Mouse (Mus musculus) frontal cortex, adult 2 months (tissue): ENCODE data around the gene Rin2. TPM values are rescaled to one million over a fixed set of nuclear protein-coding genes. Genes with fewer than 3 reads are reported as not detected.

Source experiments
- DNase-seq, 2 experiments: peaks; one replicate each; pipeline ENCODE4 v3.0.0; 2022; ENCODE audit warnings: low spot score in 1 of 2; ENCODE audit errors: extremely low spot score in 1 of 2
- polyA plus RNA-seq: library from polyadenylated mRNA; depleted of rRNA; stranded (reverse); fragments of >200 nt; gene quantifications from 2 replicates; pipeline ENCODE4 v1.2.3, GENCODE M21; 2012

Rin2 gene
- polyA plus RNA-seq, 1 experiment, result 18.5 TPM

GRCm38 (mm10) chr2:145729414-145729813 is 54.4 kb downstream of the Rin2 start:
- peak in 1 of 2 experiments; percentile 24 for DNase-seq

DNA sequence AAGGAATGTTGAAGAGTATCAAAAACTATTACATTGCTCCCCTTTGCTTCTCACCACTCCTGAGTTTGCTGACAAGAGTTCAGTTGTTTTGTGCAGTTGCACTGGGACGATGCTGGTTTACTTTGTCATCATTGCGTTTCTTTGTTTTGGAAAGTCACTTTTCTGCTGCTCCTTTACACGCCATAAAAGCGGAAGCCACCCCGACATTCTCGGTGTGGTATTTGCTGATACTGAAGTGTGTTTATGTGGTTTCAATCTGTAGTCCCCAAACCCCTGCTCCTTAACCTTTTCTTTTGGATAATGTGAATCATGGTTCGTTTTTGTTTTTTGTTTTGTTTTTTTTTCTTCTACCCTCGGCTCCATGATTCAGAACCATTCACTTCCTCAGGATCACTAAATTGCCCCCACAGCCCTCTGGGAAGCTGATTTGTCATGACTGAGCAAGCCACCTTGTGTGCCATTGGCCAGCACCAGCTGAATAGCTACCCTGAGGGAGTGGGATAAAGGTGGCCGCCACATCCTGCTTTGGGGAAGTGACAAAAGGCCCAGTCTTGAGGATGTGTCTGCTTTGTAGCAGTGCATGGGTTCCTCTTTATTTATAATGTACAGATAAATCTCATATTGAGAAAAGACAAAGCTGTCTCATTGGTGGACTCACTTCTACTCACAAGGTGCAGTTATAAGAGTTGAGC is 55.3 kb downstream of the Rin2 start:
- no peak for DNase-seq

DNA sequence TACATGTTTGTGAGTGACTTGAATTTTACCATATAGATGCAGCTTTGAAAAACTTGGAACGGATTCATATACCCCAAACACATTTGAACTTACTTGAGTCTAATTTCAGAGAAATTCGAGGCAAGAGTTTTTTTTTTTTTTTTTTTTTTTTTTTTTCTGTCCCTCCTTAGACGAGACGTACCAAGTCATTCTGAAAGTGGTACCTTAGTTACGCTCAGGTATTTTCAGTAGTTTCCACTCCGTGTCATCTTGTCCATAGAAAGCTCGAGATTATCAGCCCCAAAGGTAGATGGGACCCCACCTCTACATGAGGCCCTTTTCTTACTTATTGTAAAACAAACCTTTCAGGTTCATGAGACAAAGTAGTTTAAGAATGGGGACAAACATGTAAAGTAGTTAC is 55.9 kb downstream of the Rin2 start:
- DNase-seq, result no peak

- DNase-seq, result no peak
Measured at GRCm38 (mm10) chr2:145735079-145735478, 60.1 kb downstream of the Rin2 start.

- no peak for DNase-seq
Measured at GRCm38 (mm10) chr2:145736543-145736942, 61.5 kb downstream of the Rin2 start.

DNA sequence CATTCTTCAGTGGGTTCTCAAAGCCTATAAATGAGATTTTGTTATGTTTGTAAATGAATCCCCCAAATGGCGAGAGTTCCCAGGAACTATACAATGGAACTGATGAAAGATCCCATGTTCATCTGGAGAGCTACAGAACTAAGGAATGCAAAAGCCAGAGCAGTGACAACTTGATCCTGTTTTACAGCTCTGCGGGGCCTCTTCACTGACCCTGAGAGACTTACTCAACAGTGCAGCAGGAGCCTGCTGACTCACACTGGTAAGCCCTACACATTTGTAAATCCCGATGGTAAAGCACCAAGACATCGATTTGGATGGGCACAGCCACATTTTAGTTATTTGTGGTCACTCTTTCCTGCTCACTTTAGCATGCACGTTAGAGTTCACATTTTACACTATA is 62.2 kb downstream of the Rin2 start:
- no peak for DNase-seq

GRCm38 (mm10) chr2:145740729-145741128 is 65.7 kb downstream of the Rin2 start:
- DNase-seq, result no peak

DNA sequence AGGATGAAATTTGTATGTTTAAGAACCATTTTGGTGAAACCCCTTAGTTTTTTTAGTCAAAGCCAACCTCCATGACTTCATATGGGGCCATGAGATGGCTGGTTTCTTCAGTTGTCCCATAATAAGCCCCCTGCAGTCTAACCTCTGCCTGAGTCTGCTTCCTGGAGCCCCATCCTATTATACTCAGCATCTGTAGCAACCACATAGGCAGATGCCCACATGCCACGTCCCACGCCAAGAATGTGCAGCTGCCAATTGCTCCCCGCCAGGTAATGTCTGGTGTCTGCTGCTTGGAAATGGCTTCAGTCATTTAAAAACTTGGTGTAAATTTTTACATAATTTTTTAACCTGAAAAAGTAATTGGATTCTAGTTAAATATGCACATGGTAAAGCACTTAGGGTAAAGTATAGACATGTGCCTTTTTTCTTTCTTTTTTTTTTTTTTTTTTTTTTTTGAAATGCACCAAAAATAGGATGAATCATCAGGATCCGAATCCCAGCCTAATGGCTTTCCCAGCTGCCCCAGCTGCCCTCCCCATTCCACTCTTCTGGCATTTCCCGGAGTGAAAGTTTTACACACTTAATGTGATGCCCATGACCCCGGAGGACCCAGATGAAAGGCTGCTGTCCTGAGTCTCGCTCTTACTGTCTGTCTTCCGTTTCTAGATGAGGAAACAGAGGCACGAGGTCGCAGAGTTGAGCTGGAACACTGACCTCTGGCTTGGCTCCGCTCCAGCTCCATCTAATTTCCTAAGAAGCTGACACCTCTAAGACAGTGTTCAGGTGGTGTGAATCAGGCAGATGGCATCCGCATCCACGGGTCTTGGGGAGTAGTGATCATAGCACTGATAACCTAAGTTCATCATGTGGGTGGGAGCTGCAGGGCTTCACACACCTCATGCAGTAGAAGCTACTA is 68.0 kb downstream of the Rin2 start:
- no peak for DNase-seq

DNA sequence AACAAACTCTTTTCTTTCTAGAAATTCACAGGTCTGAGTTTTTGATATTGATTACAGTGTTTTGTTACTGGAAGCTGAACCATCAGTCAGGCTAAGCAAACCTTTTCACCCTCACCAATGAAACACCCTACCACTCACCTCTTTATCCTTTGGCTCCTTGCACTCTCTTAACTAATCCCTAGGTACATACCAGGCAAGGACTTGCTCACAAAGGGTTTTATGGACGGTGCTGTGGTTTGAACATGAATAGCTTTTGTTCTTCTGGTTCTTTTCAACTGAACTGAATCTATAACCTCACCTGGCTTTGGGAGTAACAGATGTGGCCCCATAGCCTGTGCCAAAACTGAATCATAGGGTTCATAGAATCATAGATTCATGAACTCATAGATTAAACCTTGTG is 71.4 kb downstream of the Rin2 start:
- DNase-seq, result no peak

GRCm38 (mm10) chr2:145749645-145750044 is 74.6 kb downstream of the Rin2 start:
- no peak for DNase-seq

DNA sequence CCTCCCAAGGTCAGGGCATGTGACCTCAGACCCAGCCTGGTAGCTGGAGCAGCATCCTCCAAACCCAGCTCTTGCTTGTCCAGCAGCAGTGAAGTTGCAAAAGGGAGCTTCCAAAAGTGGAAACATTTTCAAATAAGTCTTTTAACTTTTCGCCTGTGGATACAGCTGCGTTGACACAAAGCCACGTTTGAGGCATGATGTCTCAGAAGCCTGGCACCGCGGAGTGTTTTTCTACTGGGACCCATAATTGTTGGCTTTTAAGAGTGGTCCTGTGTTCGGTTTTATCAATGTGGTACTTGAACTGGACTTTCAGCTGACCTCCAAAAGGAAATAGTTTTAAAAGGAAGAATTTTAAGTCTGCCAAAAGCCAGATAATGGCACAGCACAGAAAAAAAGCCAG is 77.6 kb downstream of the Rin2 start:
- DNase-seq, result peak in 1 of 2 experiments; percentile 23

DNA sequence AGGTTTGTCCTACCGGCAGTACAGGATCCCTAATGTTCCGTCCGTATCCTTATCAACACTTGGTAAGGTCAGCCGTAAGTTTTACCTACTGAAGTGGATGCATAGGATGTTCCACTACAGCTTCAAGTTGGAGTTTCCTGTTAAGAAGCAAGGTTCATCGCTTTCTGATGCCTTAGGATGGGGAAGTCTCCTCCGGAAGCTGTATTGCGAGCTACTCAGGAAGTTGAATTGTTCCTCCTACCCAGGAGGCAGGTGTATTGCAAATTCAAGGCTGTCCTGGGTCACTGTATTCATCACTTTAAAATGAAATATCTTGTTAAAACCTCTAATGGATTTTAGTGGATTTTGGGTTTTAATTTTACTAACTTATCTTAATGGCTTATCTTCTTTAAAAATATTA is 79.0 kb downstream of the Rin2 start:
- no peak for DNase-seq

DNA sequence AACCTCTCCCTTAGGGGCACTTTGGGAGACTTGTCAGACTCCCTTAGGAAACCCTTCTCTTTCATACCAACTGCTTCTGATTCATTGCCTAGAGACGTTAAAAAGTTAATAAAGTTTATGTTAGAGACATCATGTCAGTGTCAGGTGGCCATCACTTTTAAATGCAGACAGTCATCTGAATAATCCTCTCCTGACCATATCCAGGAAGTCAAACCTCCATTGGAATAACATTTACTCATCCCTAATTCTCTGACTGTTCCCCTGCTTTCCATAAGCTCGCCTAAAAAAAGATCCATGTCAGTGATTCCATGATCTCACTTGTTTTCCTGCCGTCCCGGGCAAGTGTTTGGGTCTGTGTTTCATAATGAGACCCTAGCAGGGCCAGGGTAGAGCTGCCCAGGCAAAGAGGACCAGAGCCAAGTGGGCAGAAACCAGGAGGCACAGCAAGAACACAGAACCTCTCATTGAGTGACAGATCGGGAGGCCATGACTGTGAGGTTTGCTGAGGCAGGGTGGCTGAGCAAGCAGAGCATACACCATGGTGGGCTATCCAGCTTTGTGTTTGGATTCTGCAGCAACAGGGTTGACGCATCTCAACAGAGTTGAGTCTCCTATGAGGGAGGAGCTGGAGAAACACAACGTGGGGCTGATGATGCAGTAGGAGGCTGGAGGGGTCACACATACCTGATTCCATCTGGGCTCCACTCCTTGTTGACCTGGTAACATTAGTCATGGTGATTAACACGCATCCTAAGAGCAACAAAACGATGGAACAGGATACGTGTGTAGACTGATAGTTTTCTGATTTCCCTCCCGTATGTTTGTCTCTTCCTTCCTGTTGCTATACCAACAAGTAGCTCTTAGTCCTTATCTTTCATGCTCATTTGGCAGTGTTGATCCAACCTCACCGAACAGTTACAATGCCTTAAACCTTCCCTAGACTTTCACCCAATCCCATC is 81.1 kb downstream of the Rin2 start:
- no peak for DNase-seq

- no peak for DNase-seq
Measured at GRCm38 (mm10) chr2:145760121-145760520, 85.1 kb downstream of the Rin2 start.

DNA sequence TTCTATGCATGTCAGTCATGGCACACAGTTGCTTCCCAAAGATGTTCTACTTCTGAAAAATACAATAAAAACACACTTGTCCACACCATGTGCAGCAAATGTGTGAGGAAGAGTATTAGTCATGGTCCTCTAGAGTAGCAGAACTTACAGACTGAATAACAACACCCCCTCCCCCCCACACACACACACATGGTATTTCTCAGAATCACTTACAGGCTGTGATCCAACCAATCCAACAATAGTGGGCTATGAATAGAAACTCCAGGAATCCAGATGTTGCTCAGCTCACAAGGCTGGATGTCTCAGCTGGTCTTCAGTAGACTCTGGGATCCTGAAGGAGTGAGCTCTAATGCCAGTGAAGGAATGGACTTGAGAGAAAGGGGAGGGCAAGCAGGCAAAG is 86.4 kb downstream of the Rin2 start:
- DNase-seq, result no peak

DNA sequence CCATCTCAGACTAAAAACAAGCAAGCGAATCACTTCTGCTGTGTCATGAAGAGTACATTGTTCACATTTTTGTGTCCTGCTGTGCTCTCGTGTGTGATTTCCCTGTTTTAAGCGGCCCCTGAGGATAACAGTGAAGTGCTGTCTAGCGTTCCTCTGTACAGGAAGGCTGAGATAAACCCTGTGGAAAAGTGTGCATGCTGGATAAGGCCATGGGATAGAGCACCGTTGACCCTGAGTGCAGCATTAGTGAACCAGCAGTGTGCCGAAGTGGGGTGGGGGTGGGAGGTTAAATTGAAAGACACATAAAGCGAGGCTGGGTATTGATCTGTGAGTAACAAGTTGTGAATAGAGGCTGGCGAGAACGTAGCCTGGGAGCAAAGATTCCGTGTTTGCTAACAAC is 94.9 kb downstream of the Rin2 start:
- no peak for DNase-seq

- peak in 1 of 2 experiments; percentile 21 for DNase-seq
Measured at GRCm38 (mm10) chr2:145770730-145771536, 95.9 kb downstream of the Rin2 start.

DNA sequence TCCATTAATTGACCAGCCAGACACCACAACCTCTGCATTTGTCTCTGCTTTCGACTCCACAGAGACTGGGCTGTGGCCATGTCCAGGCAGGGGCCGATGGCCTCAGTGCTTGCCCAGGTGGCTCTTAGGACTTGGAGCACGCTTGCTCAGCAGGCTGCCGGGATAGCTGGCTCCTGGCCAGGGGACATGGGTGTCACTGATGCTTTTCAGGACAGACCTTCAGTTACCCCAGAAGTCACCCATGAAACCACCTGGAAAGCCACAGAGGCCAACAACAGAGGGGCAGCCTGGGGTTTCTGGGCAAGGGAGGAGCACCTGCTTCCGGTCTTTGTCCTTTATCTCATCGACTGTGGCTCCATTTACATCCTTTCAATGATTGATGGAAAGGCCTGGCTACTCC is 108.2 kb downstream of the Rin2 start:
- DNase-seq, result no peak

DNA sequence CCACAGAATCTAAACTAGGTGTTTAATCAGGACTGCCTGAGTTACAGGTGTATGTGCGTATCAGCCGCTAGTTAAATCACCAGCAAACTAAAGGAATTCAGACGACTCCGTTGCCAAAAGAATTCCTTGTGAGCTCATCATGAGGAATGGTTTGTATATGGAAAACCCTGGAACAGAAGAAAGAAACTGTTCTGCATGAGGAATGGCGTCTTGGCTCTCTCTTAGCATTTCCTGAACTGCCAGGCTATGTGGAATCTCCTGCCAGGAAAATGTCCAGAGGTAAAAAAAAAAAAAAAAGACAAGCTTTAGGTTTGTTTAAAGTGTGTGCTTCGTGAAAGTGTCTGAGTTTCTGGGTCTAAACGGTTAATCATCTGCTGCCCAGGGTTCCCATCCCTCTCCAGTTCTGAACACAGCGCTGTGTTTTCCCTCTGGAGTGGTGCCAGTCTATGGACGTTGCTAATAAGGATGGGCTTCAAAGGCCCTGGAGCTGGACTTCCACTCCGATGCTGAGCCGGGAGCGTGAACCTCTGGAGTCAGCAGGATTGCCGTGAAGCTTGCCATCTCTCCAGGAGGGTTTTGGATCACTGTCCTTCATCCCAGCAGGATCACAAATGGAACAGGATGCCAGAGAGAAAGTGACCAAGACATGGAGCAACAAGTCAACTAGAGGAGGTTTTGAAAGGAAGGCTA is 109.4 kb downstream of the Rin2 start:
- peak in 1 of 2 experiments; percentile 19 for DNase-seq
